Mouse (Mus musculus) liver, postnatal 0 days (tissue): ENCODE data around the gene Kcnk1.

Experiments used
- CTCF ChIP-seq: sonication (generic); IDR thresholded peaks from 2 replicates; pipeline ENCODE4 v1.5.1; 2016; ENCODE audit warnings: antibody characterized with exemption, low read depth
- EP300 ChIP-seq: IDR thresholded peaks from 2 replicates; pipeline ENCODE4 v1.6.1; 2016; ENCODE audit warnings: antibody characterized with exemption, low read depth, mild to moderate bottlenecking

- TF ChIP-seq CTCF (no peak), EP300 (no peak)
Observed at GRCm38 (mm10) chr8:125987996-125988395, 7.0 kb upstream of the Kcnk1 start.
